Mouse (Mus musculus) testis, adult 2 months (tissue): ENCODE results near the gene Gsto1. TPM values are rescaled to one million over a fixed set of nuclear protein-coding genes. Genes with fewer than 3 reads are reported as not detected.

Source experiments
- H3K27ac ChIP-seq: fragments of 200-500 bp; 2 replicates; pipeline ENCODE4 v1.5.1; 2012; ENCODE audit warnings: low read depth, low read length; ENCODE audit not compliant: control insufficient read depth, insufficient read depth
- H3K27me3 ChIP-seq: fragments of 200-500 bp; 2 replicates; pipeline ENCODE4 v1.6.1; 2012; ENCODE audit warnings: mild to moderate bottlenecking, low read length, moderate library complexity; ENCODE audit not compliant: control insufficient read depth, insufficient read depth
- H3K36me3 ChIP-seq: fragments of 200-500 bp; 2 replicates; pipeline ENCODE4 v1.6.1; 2012; ENCODE audit warnings: mild to moderate bottlenecking, low read length; ENCODE audit not compliant: control insufficient read depth, insufficient read depth
- H3K4me1 ChIP-seq: fragments of 200-500 bp; 2 replicates; pipeline ENCODE4 v1.6.1; 2012; ENCODE audit warnings: low read length; ENCODE audit not compliant: control insufficient read depth, insufficient read depth
- H3K4me3 ChIP-seq: fragments of 200-500 bp; 2 replicates; pipeline ENCODE4 v1.5.1; 2012; ENCODE audit warnings: low read depth, mild to moderate bottlenecking, low read length, moderate library complexity, mixed read lengths; ENCODE audit not compliant: control insufficient read depth
- CTCF ChIP-seq: fragments of 200-500 bp; IDR thresholded peaks from 2 replicates; pipeline ENCODE4 v1.5.1; 2012; ENCODE audit warnings: low read depth, mild to moderate bottlenecking, inconsistent platforms, low read length, moderate library complexity; ENCODE audit not compliant: control insufficient read depth, insufficient read depth, insufficient replicate concordance
- POLR2A ChIP-seq: fragments of 200-500 bp; IDR thresholded peaks from 2 replicates; pipeline ENCODE4 v1.6.1; 2012; ENCODE audit warnings: low read depth, mild to moderate bottlenecking, inconsistent platforms, low read length, moderate library complexity; ENCODE audit not compliant: control insufficient read depth
- polyA plus RNA-seq: library from polyadenylated mRNA; depleted of rRNA; stranded (reverse); fragments of >200 nt; gene quantifications from 2 replicates; pipeline ENCODE4 v1.2.3, GENCODE M21; 2012; rRNA removed

The Gsto1 gene
- 3.1 and 3.7 TPM in 2 replicates for polyA plus RNA-seq

DNA sequence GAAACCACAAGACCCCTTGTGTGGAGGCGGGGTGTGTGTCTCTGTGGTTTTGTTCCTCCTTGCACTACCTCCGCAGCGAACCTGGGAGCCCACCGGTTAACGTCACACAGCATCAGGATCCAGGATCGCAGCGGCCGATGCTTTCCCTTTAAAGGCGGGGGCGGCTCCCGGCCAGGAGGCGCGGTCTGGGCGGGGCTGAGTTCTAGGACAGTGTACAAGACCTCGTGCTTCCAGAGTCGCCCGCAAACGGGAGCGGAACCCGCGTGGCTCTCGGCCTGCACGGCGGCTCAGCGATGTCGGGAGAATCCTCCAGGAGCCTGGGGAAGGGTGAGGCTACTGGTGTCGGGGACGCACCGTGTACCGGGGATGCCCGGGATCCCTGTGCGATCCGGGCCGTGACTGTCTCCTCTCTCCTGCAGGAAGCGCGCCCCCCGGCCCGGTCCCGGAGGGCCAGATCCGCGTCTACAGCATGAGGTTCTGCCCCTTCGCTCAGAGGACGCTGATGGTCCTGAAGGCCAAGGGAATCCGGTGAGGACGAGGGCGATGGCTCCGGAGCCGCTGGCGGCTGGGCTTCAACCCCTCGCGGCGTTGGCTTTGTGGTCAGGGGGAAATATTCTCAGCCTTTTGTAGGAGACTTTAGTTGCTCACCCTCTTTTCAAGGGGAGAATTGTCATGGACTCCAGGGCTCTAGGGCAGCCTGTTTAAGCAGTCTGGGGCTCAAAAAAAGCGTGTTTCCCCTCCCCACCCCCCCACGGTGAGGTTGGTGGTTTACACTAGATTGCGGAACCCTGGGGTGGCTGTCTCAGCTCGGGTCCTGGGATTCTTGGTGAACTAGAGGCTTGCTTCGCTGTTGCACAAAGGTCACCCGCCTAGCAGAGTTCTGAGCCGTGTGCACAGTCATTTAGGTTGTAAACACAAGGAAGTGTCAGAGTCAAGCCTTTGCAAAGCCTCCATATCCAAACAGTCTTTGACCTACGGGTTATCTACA is at the start of gene Gsto1:
TSS of gene Gsto1 (plus strand) at position 175 of the 988 bp plus-strand sequence.
- H3K27ac ChIP-seq, result no peak within 1 kb of the TSS

DNA sequence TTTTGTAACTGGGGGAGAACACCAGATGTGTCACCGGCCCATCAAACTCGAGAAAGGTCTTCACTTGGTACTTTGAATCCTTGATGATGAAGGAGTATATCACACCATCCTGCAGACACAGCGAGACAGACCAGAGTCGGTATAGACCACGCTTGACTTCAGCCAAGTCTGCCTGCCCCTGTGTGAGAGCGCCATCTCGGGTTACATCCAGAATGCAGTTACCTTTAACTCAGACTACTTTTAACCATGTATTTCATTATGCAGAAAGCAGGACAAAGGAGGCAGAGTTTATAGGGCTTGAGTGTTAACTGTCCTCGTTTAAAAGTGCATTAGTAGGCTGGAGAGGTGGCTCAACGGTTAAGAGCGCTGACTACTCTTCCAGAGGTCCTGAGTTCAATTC is 42.7 kb upstream of the Gsto1 start:
- Histone ChIP-seq H3K4me3 (no peak overlapping the region), H3K4me1 (peaks cover 10% of the 10 kb centered on the region), H3K27ac (no peak overlapping the region), H3K27me3 (no peaks in the 10 kb centered on the region), H3K36me3 (no peaks in the 10 kb centered on the region)
- TF ChIP-seq POLR2A (no peak), CTCF (no peak)

More for the DNA sequence above, at the start of gene Gsto1:
- peaks cover 11% of the 10 kb centered on the region for H3K4me1 ChIP-seq
- no peaks in the 10 kb centered on the region for H3K36me3 ChIP-seq
- H3K4me3 ChIP-seq, result peak within 1 kb of the TSS; percentile 72
- no peaks in the 10 kb centered on the region for H3K27me3 ChIP-seq
- peak; percentile 67 for TF ChIP-seq POLR2A
- TF ChIP-seq CTCF, result no peak

- no peak overlapping the region for H3K4me3 ChIP-seq
- no peak for TF ChIP-seq POLR2A
- TF ChIP-seq CTCF, result no peak
- no peaks in the 10 kb centered on the region for H3K27me3 ChIP-seq
- H3K4me1 ChIP-seq, result peaks cover 10% of the 10 kb centered on the region
- H3K27ac ChIP-seq, result no peak overlapping the region
- no peaks in the 10 kb centered on the region for H3K36me3 ChIP-seq
These were observed 40.0 kb upstream of the Gsto1 start for GRCm38 (mm10) chr19:47814721-47815120.

DNA sequence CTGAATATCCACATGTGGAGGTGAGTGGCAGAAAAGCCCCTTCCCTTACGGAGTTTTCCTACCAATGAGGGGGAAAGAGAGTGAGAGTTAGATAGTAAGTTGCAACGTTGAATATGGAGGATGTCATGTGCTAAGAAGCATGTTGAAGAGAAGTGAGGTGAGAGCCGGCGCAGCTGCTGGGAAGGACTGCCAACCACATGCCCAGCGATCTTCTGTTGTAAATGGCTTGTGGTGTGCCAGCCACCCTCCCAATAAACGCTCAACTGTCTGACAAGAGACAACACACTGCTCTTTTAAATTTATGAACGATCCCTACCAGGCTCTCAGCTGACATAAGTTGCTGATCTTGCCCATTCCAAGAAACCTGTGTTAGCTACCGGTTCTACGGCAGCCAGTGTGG is 37.1 kb upstream of the Gsto1 start:
- no peak for TF ChIP-seq POLR2A
- TF ChIP-seq CTCF, result no peak
- Histone ChIP-seq H3K27ac (no peak overlapping the region), H3K4me3 (no peak overlapping the region), H3K36me3 (no peaks in the 10 kb centered on the region), H3K27me3 (no peaks in the 10 kb centered on the region), H3K4me1 (peaks cover 12% of the 10 kb centered on the region)

- Histone ChIP-seq H3K27me3 (no peaks in the 10 kb centered on the region), H3K27ac (no peak overlapping the region), H3K4me3 (no peak overlapping the region), H3K4me1 (peaks cover 4% of the 10 kb centered on the region; the same call in 1 of the 2 replicates), H3K36me3 (no peaks in the 10 kb centered on the region)
- TF ChIP-seq POLR2A, result no peak
- peak; percentile 68; the same call in 1 of the 2 replicates for TF ChIP-seq CTCF
These were observed 33.8 kb upstream of the Gsto1 start for GRCm38 (mm10) chr19:47820832-47821493.

DNA sequence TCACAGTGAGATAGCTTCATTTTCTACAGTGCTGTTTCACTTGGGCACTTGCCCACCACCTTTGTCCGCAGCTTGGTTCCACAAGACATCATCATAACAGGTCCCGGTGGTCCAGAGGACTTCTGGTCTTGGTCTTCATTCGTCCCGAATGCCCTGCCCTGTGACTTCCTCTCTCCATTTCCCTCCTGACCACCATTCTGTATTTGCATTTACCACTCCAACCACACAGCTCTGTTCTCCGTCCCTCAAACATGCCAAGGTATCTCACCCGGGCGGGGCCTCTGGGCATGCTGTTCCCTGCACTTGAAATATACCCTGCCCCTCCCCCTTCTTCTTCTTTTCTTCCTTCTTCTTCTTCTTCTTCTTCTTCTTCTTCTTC is 33.3 kb upstream of the Gsto1 start:
- H3K4me3 ChIP-seq, result no peak overlapping the region
- H3K36me3 ChIP-seq, result no peaks in the 10 kb centered on the region
- no peak for TF ChIP-seq POLR2A
- TF ChIP-seq CTCF, result no peak
- no peak overlapping the region for H3K27ac ChIP-seq
- no peaks in the 10 kb centered on the region for H3K27me3 ChIP-seq
- peaks cover 2% of the 10 kb centered on the region; the same call in 1 of the 2 replicates for H3K4me1 ChIP-seq
